Comparison of ENCODE assay signal across 23 mouse cellular contexts in genomic region chr8:105805346-105805745, GRCm38 (mm10). TPM values are rescaled to one million over a fixed set of nuclear protein-coding genes. Genes with fewer than 3 reads are reported as not detected.
DNase-seq lines count a peak whose midpoint lies in the region; ATAC-seq and TF ChIP-seq lines count a peak whose summit lies in the region.
"Had no signal": no experiment of that assay in that cellular context is flagged by ENCODE, and none has a peak within 500 bp of the region (broad histone marks: within the 10 kb centered on the region; RNA-seq: fewer than 3 reads in every experiment).

No protein-coding gene starts in this region.

- 76% methylated on average over 3 of the region's 3 CpGs for WGBS in kidney, adult 2 months
- 80% methylated on average over 3 of the region's 3 CpGs for WGBS in kidney, embryonic 15.5 days
- WGBS in liver, embryonic 15.5 days (ENCODE audit: insufficient replicate concordance) = 84% methylated on average over 3 of the region's 3 CpGs
- WGBS in intestine, embryonic 15.5 days = 78% methylated on average over 3 of the region's 3 CpGs

- peak overlapping the region; percentile 89 for H3K27ac ChIP-seq in kidney, adult 2 months (ENCODE audit: insufficient read depth, low read depth, low read length)
- no peak overlapping the region for H3K27ac ChIP-seq in kidney, embryonic 15.5 days
- peak overlapping the region; percentile 39; the same call in 1 of the 2 replicates for H3K27ac ChIP-seq in CH12.LX (ENCODE audit: insufficient read depth, low read depth)
- H3K27ac ChIP-seq in liver, embryonic 15.5 days (replicated peaks) = peak overlapping the region; percentile 75
- H3K27ac ChIP-seq in intestine, embryonic 15.5 days = no peak overlapping the region
- H3K27ac ChIP-seq: embryonic facial prominence, embryonic 15.5 days; hindbrain, embryonic 12.5 days; left cerebral cortex, adult 2 months; macrophage; midbrain, embryonic 10.5 days had no signal

- no peaks in the 10 kb centered on the region for H3K27me3 ChIP-seq in kidney, adult 2 months (replicated peaks; ENCODE audit: control insufficient read depth, insufficient read depth, low read length)
- no peaks in the 10 kb centered on the region for H3K27me3 ChIP-seq in kidney, embryonic 15.5 days
- no peaks in the 10 kb centered on the region for H3K27me3 ChIP-seq in CH12.LX (replicated peaks)
- no peaks in the 10 kb centered on the region for H3K27me3 ChIP-seq in liver, embryonic 15.5 days
- H3K27me3 ChIP-seq in intestine, embryonic 15.5 days (replicated peaks) = no peaks in the 10 kb centered on the region
- H3K27me3 ChIP-seq: embryonic facial prominence, embryonic 15.5 days; hindbrain, embryonic 12.5 days had no signal

- no peak overlapping the region for H3K9ac ChIP-seq in kidney, embryonic 15.5 days
- H3K9ac ChIP-seq in CH12.LX (ENCODE audit: insufficient read depth, low read depth) = no peak overlapping the region
- no peak overlapping the region for H3K9ac ChIP-seq in liver, embryonic 15.5 days
- no peak overlapping the region for H3K9ac ChIP-seq in intestine, embryonic 15.5 days
- H3K9ac ChIP-seq: embryonic facial prominence, embryonic 15.5 days; hindbrain, embryonic 12.5 days; lung, embryonic 14.5 days had no signal

- dilution Hi-C loops in CH12.LX (cut with MboI; ENCODE audit: extremely low pct_ligation_motif_present, extremely low pct_unique_long_range_greater_than_20kb, low sequenced_read_pairs) = no loop called here

- DNase-seq in kidney, adult 2 months = no peak
- DNase-seq in CH12.LX (ENCODE audit: extremely low read depth) (no peak), NIH3T3 (ENCODE audit: low read depth) (peak; percentile 15)
- DNase-seq in thymus, postnatal 36 days = no peak
- DNase-seq: adrenal gland, postnatal 14 days; cerebellum, adult 18-20 months; cerebellum, postnatal 25 days; embryo, embryonic 11 days; gastrocnemius, postnatal 36 days; layer of hippocampus, adult 9-11 months; lung, embryonic 14.5 days had no signal

- in situ Hi-C loops in CH12.LX (cut with MboI; ENCODE audit: low pct_ligation_motif_present, low pct_unique_long_range_greater_than_20kb, low sequenced_read_pairs) = no loop called here

- TF ChIP-seq POLR2A in kidney, adult 2 months (IDR thresholded peaks at IDR 0.05; ENCODE audit: low read depth, low read length) = no peak
- TF ChIP-seq POLR2A in CH12.LX (IDR thresholded peaks at IDR 0.05; ENCODE audit: low read depth, low read length) = no peak

- TF ChIP-seq EP300 in CH12.LX (IDR thresholded peaks at IDR 0.05; ENCODE audit: low read length) = no peak

- no peaks in the 10 kb centered on the region; the same call in none of the 2 replicates for H3K36me3 ChIP-seq in kidney, adult 2 months (ENCODE audit: control insufficient read depth, insufficient read depth, low read length)
- H3K36me3 ChIP-seq in kidney, embryonic 15.5 days = peaks cover 21% of the 10 kb centered on the region
- peaks cover 0 to 43% of the 10 kb centered on the region in 2 experiments for H3K36me3 ChIP-seq in CH12.LX (replicated peaks in 1 of 2; ENCODE audit: control insufficient read depth in 1 of 2, insufficient read depth in 1 of 2, low read length in 1 of 2)
- H3K36me3 ChIP-seq in liver, embryonic 15.5 days (replicated peaks) = peaks cover 86% of the 10 kb centered on the region
- peaks cover 10% of the 10 kb centered on the region for H3K36me3 ChIP-seq in intestine, embryonic 15.5 days

- peaks cover 26% of the 10 kb centered on the region for H3K4me1 ChIP-seq in kidney, adult 2 months (ENCODE audit: control insufficient read depth, insufficient read depth, low read length)
- peaks cover 12% of the 10 kb centered on the region for H3K4me1 ChIP-seq in kidney, embryonic 15.5 days
- H3K4me1 ChIP-seq in CH12.LX (ENCODE audit: control insufficient read depth in 1 of 2, insufficient read depth in 2 of 2) = peaks cover 15 to 51% of the 10 kb centered on the region in 2 experiments
- peaks cover 87% of the 10 kb centered on the region for H3K4me1 ChIP-seq in liver, embryonic 15.5 days (replicated peaks)
- no peaks in the 10 kb centered on the region for H3K4me1 ChIP-seq in intestine, embryonic 15.5 days (replicated peaks)
- H3K4me1 ChIP-seq: hindbrain, embryonic 12.5 days; midbrain, embryonic 10.5 days had no signal

- TF ChIP-seq RAD21 in CH12.LX (IDR thresholded peaks at IDR 0.05; ENCODE audit: low read depth, low read length) = no peak

- TF ChIP-seq CTCF in kidney, adult 2 months (conservative IDR thresholded peaks at IDR 0.05; ENCODE audit: insufficient read depth, insufficient read length, low read depth, low read length) = no peak
- no peak for TF ChIP-seq CTCF in CH12.LX (conservative IDR thresholded peaks at IDR 0.05 in 1 of 2, IDR thresholded peaks at IDR 0.05 in 1 of 2; ENCODE audit: low read depth in 2 of 2, low read length in 2 of 2)

- no peak for ATAC-seq in kidney, embryonic 15.5 days (replicated peaks; ENCODE audit: low FRiP score)
- no peak for ATAC-seq in liver, embryonic 15.5 days (ENCODE audit: insufficient read depth)
- ATAC-seq in inflammation-experienced regulatory T-cells, adult 6 months = no peak
- no peak for ATAC-seq in intestine, embryonic 15.5 days

- no peaks in the 10 kb centered on the region for H3K9me3 ChIP-seq in kidney, embryonic 15.5 days (replicated peaks)
- H3K9me3 ChIP-seq in CH12.LX (replicated peaks; ENCODE audit: low read length) = no peaks in the 10 kb centered on the region
- no peaks in the 10 kb centered on the region for H3K9me3 ChIP-seq in liver, embryonic 15.5 days (replicated peaks)
- no peaks in the 10 kb centered on the region for H3K9me3 ChIP-seq in intestine, embryonic 15.5 days
- H3K9me3 ChIP-seq: embryonic facial prominence, embryonic 15.5 days; hindbrain, embryonic 12.5 days; midbrain, embryonic 10.5 days had no signal

- peaks cover 20% of the 10 kb centered on the region for H3K79me2 ChIP-seq in CH12.LX (replicated peaks; ENCODE audit: control insufficient read depth, extremely low read depth, insufficient read depth, poor library complexity, severe bottlenecking)

- H3K4me3 ChIP-seq in kidney, adult 2 months (ENCODE audit: insufficient read depth, low read depth, low read length) = no peak overlapping the region
- H3K4me3 ChIP-seq in kidney, embryonic 15.5 days (replicated peaks) = no peak overlapping the region
- H3K4me3 ChIP-seq in CH12.LX (replicated peaks in 1 of 3; ENCODE audit: low read depth in 2 of 3, low read length in 2 of 3, poor library complexity in 1 of 3) = no peak overlapping the region
- H3K4me3 ChIP-seq in liver, embryonic 15.5 days (replicated peaks) = no peak overlapping the region
- H3K4me3 ChIP-seq in intestine, embryonic 15.5 days (replicated peaks) = no peak overlapping the region
- H3K4me3 ChIP-seq: embryonic facial prominence, embryonic 15.5 days; hindbrain, embryonic 12.5 days; left cerebral cortex, adult 2 months; midbrain, embryonic 10.5 days had no signal

- no peak overlapping the region for H3K4me2 ChIP-seq in kidney, embryonic 15.5 days
- H3K4me2 ChIP-seq in CH12.LX (ENCODE audit: insufficient read depth, low read depth, poor library complexity, severe bottlenecking) = no peak overlapping the region
- H3K4me2 ChIP-seq in liver, embryonic 15.5 days = no peak overlapping the region
- H3K4me2 ChIP-seq in intestine, embryonic 15.5 days (replicated peaks) = no peak overlapping the region
- H3K4me2 ChIP-seq: embryonic facial prominence, embryonic 15.5 days; hindbrain, embryonic 12.5 days; lung, embryonic 14.5 days had no signal

RNA-seq across cellular contexts. Expression of gene Ranbp10, which starts 21.8 kb away (rescaled TPM):
- 22.1 and 24.8 TPM in 2 replicates for polyA plus RNA-seq in kidney, adult 2 months (2012; rRNA removed)
- polyA plus RNA-seq in kidney, embryonic 15.5 days (2015; fragmentation: Nextera tagmentation; extraction: Ambion mirVana) = 12.2 and 13.8 TPM in 2 replicates
- total RNA-seq in CH12.LX (2012; rRNA removed) (8.1 and 8.7 TPM in 2 replicates), CH12.LX (2014; rRNA removed) (7.4 and 7.9 TPM in 2 replicates)
- polyA plus RNA-seq in CH12.LX (2012; ENCODE audit: insufficient read length, low read depth) = 12.8 and 15.8 TPM in 2 replicates
- polyA plus RNA-seq in liver, embryonic 15.5 days (2015; fragmentation: Nextera tagmentation; extraction: Ambion mirVana) = 45.0 and 52.2 TPM in 2 replicates
- 1 to 10 TPM; 5.3 to 8.7 (median 5.9) TPM for polyA plus RNA-seq in inflammation-experienced regulatory T-cells, adult 6 months (2017; shearing (Covaris generic))
- polyA plus RNA-seq in intestine, embryonic 15.5 days (2015; fragmentation: Nextera tagmentation; extraction: Ambion mirVana) = 8.5 and 8.9 TPM in 2 replicates

RNA-seq across cellular contexts. Expression of gene Tsnaxip1, which starts 22.2 kb away (rescaled TPM):
- polyA plus RNA-seq in kidney, adult 2 months (2012; rRNA removed) = 0.05 TPM in 1 of 2 replicates, not detected in the other
- polyA plus RNA-seq in kidney, embryonic 15.5 days (2015; fragmentation: Nextera tagmentation; extraction: Ambion mirVana) = 0.13 and 0.14 TPM in 2 replicates
- total RNA-seq in CH12.LX (2012; rRNA removed) = 0.13 and 0.21 TPM in 2 replicates
- total RNA-seq in CH12.LX (2014; rRNA removed) = 0.13 TPM in 1 of 2 replicates, not detected in the other
- polyA plus RNA-seq in CH12.LX (2012; ENCODE audit: insufficient read length, low read depth) = 0.38 and 0.50 TPM in 2 replicates
- polyA plus RNA-seq in liver, embryonic 15.5 days (2015; fragmentation: Nextera tagmentation; extraction: Ambion mirVana) = 0.07 and 0.22 TPM in 2 replicates
- not detected for polyA plus RNA-seq in inflammation-experienced regulatory T-cells, adult 6 months (2017; shearing (Covaris generic))
- polyA plus RNA-seq in intestine, embryonic 15.5 days (2015; fragmentation: Nextera tagmentation; extraction: Ambion mirVana) = not detected in 2 replicates
- total RNA-seq: adrenal gland, postnatal 14 days; gastrocnemius, postnatal 36 days had no signal
- polyA plus RNA-seq: heart, postnatal 0 days; intestine, embryonic 14.5 days; macrophage; small intestine, adult 2 months had no signal

RNA-seq across cellular contexts. Expression of gene Gfod2, which starts 46.9 kb away (rescaled TPM):
- polyA plus RNA-seq in kidney, adult 2 months (2012; rRNA removed) = 7.5 and 7.8 TPM in 2 replicates
- 21.2 and 23.7 TPM in 2 replicates for polyA plus RNA-seq in kidney, embryonic 15.5 days (2015; fragmentation: Nextera tagmentation; extraction: Ambion mirVana)
- total RNA-seq in CH12.LX (2012; rRNA removed) (3.1 and 4.7 TPM in 2 replicates), CH12.LX (2014; rRNA removed) (1.7 and 1.8 TPM in 2 replicates)
- 3.1 and 3.4 TPM in 2 replicates for polyA plus RNA-seq in CH12.LX (2012; ENCODE audit: insufficient read length, low read depth)
- 1.8 and 2.3 TPM in 2 replicates for polyA plus RNA-seq in liver, embryonic 15.5 days (2015; fragmentation: Nextera tagmentation; extraction: Ambion mirVana)
- polyA plus RNA-seq in inflammation-experienced regulatory T-cells, adult 6 months (2017; shearing (Covaris generic)) = 1 to 10 TPM; 1.7 to 5.9 (median 3.9) TPM
- polyA plus RNA-seq in intestine, embryonic 15.5 days (2015; fragmentation: Nextera tagmentation; extraction: Ambion mirVana) = 10.5 and 10.6 TPM in 2 replicates

RNA-seq across cellular contexts. Expression of gene Cenpt, which starts 47.7 kb away (rescaled TPM):
- polyA plus RNA-seq in kidney, adult 2 months (2012; rRNA removed) = 6.7 and 7.3 TPM in 2 replicates
- polyA plus RNA-seq in kidney, embryonic 15.5 days (2015; fragmentation: Nextera tagmentation; extraction: Ambion mirVana) = 42.0 and 47.0 TPM in 2 replicates
- total RNA-seq in CH12.LX (2012; rRNA removed) = 21.3 and 21.4 TPM in 2 replicates
- 17.3 TPM in 2 replicates for total RNA-seq in CH12.LX (2014; rRNA removed)
- 28.2 and 29.4 TPM in 2 replicates for polyA plus RNA-seq in CH12.LX (2012; ENCODE audit: insufficient read length, low read depth)
- polyA plus RNA-seq in liver, embryonic 15.5 days (2015; fragmentation: Nextera tagmentation; extraction: Ambion mirVana) = 20.3 and 22.7 TPM in 2 replicates
- polyA plus RNA-seq in inflammation-experienced regulatory T-cells, adult 6 months (2017; shearing (Covaris generic)) = 10 to 100 TPM; 13.8 to 22.1 (median 18.4) TPM
- polyA plus RNA-seq in intestine, embryonic 15.5 days (2015; fragmentation: Nextera tagmentation; extraction: Ambion mirVana) = 33.6 and 34.9 TPM in 2 replicates

RNA-seq across cellular contexts. Expression of gene Thap11, which starts 49.6 kb away (rescaled TPM):
- polyA plus RNA-seq in kidney, adult 2 months (2012; rRNA removed) = 41.5 and 45.3 TPM in 2 replicates
- polyA plus RNA-seq in kidney, embryonic 15.5 days (2015; fragmentation: Nextera tagmentation; extraction: Ambion mirVana) = 66.9 and 67.5 TPM in 2 replicates
- total RNA-seq in CH12.LX (2012; rRNA removed) (40.2 and 42.6 TPM in 2 replicates), CH12.LX (2014; rRNA removed) (29.7 and 31.9 TPM in 2 replicates)
- polyA plus RNA-seq in CH12.LX (2012; ENCODE audit: insufficient read length, low read depth) = 21.3 and 21.7 TPM in 2 replicates
- 31.5 and 32.2 TPM in 2 replicates for polyA plus RNA-seq in liver, embryonic 15.5 days (2015; fragmentation: Nextera tagmentation; extraction: Ambion mirVana)
- 1 to 10 TPM; 5.5 to 6.7 (median 6.0) TPM for polyA plus RNA-seq in inflammation-experienced regulatory T-cells, adult 6 months (2017; shearing (Covaris generic))
- 54.9 and 60.0 TPM in 2 replicates for polyA plus RNA-seq in intestine, embryonic 15.5 days (2015; fragmentation: Nextera tagmentation; extraction: Ambion mirVana)

Comparison
In these comparisons a context has a peak if more than half of its experiments do, and no peak if none do; other contexts are left out.
1. H3K27ac ChIP-seq: peak in kidney, adult 2 months (single experiment), CH12.LX (single experiment) and liver, embryonic 15.5 days (single experiment); none in kidney, embryonic 15.5 days (single experiment) and intestine, embryonic 15.5 days (single experiment).